Mouse (Mus musculus) forebrain, embryonic 12.5 days (tissue): ENCODE results near the gene Bspry. TPM values are rescaled to one million over a fixed set of nuclear protein-coding genes. Genes with fewer than 3 reads are reported as not detected.
"Not testable (repeated sequence)": the region's sequence is repeated elsewhere in the genome, so short reads cannot be mapped to it uniquely, and the experiment has no call there.

Experiments
- ATAC-seq: fragments of 200-750 bp; cut with Nextera tagmentation; 2 replicates; pipeline ENCODE4 v1.8.0; 2017; ENCODE audit warnings: moderate TSS enrichment; ENCODE audit not compliant: low FRiP score
- H3K27ac ChIP-seq: fragments of 300-500 bp; sonication (generic); 2 replicates; pipeline ENCODE4 v1.5.1; 2016; ENCODE audit warnings: mild to moderate bottlenecking
- H3K27me3 ChIP-seq: fragments of 300-500 bp; sonication (generic); 2 replicates; pipeline ENCODE4 v1.6.1; 2016; ENCODE audit warnings: mild to moderate bottlenecking
- H3K36me3 ChIP-seq: fragments of 300-500 bp; sonication (generic); replicated peaks from 2 replicates; pipeline ENCODE4 v1.6.1; 2016; ENCODE audit warnings: mild to moderate bottlenecking
- H3K4me1 ChIP-seq: fragments of 300-500 bp; sonication (generic); 2 replicates; pipeline ENCODE4 v1.6.1; 2016
- H3K4me2 ChIP-seq: fragments of 300-500 bp; sonication (generic); 2 replicates; pipeline ENCODE4 v1.6.1; 2016; ENCODE audit warnings: mild to moderate bottlenecking, moderate library complexity
- H3K4me3 ChIP-seq: fragments of 300-500 bp; sonication (generic); replicated peaks from 2 replicates; pipeline ENCODE4 v1.5.1; 2016; ENCODE audit warnings: mild to moderate bottlenecking
- H3K9ac ChIP-seq: fragments of 300-500 bp; sonication (generic); 2 replicates; pipeline ENCODE4 v1.6.1; 2016; ENCODE audit warnings: mild to moderate bottlenecking
- H3K9me3 ChIP-seq: fragments of 300-500 bp; sonication (generic); 2 replicates; pipeline ENCODE4 v1.6.1; 2016
- WGBS: fragments of 180-500 bp; shearing (Covaris S2); methylation state at CpG from one replicate; pipeline ENCODE4 v1.1.7; 2016; 5-methylcytosine and 5-hydroxymethylcytosine counted together
- polyA plus RNA-seq: library from polyadenylated mRNA; unstranded; fragments of >200 nt; fragmentation: Nextera tagmentation; extraction: Ambion mirVana; gene quantifications from 2 replicates; pipeline ENCODE4 v1.2.1, GENCODE M21; 2016

The Bspry gene
- polyA plus RNA-seq, 1 experiment from 2014 or later = 0.92 TPM

GRCm38 (mm10) chr4:62460348-62460747 lies 19.5 kb upstream of the Bspry start:
- no peak for ATAC-seq
- peaks cover 21% of the 10 kb centered on the region for H3K36me3 ChIP-seq
- no peaks in the 10 kb centered on the region for H3K9me3 ChIP-seq
- 94% methylated on average over 8 of the region's 8 CpGs for WGBS
- no peaks in the 10 kb centered on the region for H3K27me3 ChIP-seq
- H3K4me3 ChIP-seq = no peak overlapping the region
- H3K4me1 ChIP-seq = no peaks in the 10 kb centered on the region
- no peak overlapping the region for H3K27ac ChIP-seq
- H3K4me2 ChIP-seq = no peak overlapping the region
- H3K9ac ChIP-seq = no peak overlapping the region

GRCm38 (mm10) chr4:62463124-62463523 lies 16.7 kb upstream of the Bspry start:
- H3K27ac ChIP-seq = no peak overlapping the region
- no peak overlapping the region for H3K4me3 ChIP-seq
- 90% methylated on average over 2 of the region's 2 CpGs for WGBS
- H3K4me1 ChIP-seq = no peaks in the 10 kb centered on the region
- H3K9ac ChIP-seq = no peak overlapping the region
- H3K36me3 ChIP-seq = peaks cover 16% of the 10 kb centered on the region
- no peak for ATAC-seq
- no peaks in the 10 kb centered on the region for H3K9me3 ChIP-seq
- no peaks in the 10 kb centered on the region for H3K27me3 ChIP-seq
- no peak overlapping the region for H3K4me2 ChIP-seq

GRCm38 (mm10) chr4:62468158-62468557 lies 11.7 kb upstream of the Bspry start:
- no peaks in the 10 kb centered on the region for H3K27me3 ChIP-seq
- H3K4me3 ChIP-seq = no peak overlapping the region
- no peaks in the 10 kb centered on the region for H3K9me3 ChIP-seq
- H3K9ac ChIP-seq = no peak overlapping the region
- peaks cover 5% of the 10 kb centered on the region; the same call in 1 of the 2 replicates for H3K36me3 ChIP-seq
- H3K4me2 ChIP-seq = no peak overlapping the region
- ATAC-seq = no peak
- no peak overlapping the region for H3K27ac ChIP-seq
- 87% methylated on average over 1 of the region's 1 CpGs for WGBS
- H3K4me1 ChIP-seq = no peaks in the 10 kb centered on the region

DNA sequence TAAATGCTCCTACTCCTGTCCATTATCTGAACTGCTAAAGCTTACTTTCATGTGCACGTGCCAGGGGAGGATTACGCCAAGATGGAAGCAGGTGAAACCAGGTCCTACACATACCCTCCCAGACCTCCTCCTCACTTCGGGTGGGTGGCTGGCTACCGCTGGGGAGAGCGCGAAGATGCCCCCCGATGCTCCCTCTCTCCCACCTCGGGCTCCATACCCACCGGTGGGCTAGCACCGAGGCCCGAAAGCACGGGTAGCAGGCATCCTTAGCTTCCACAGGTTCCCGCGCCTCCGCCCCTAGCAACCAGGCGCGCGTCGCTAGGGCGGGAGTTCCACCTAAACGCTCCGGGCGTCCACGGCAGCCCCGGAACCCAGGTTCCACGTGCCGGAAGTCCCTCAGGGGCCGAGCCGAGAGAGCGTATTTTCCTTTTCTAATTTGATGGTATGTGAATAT lies 9.2 kb upstream of the Bspry start, which contains the start of gene Wdr31:
Gene Wdr31 (minus strand): TSS at position 299 of the 454 bp plus-strand sequence.
- H3K27me3 ChIP-seq = 0 out of 2 replicates have a peak, but pooled peaks cover 5% of the 10 kb centered on the region
- no peak within 1 kb of the TSS for H3K27ac ChIP-seq
- WGBS = under 1% methylated on average over 30 of the region's 30 CpGs
- peak within 1 kb of the TSS; percentile 54 for H3K4me3 ChIP-seq
- peak within 1 kb of the TSS; percentile 56 for H3K9ac ChIP-seq
- no peaks in the 10 kb centered on the region for H3K36me3 ChIP-seq
- ATAC-seq = peak; percentile 94
- no peaks in the 10 kb centered on the region for H3K4me1 ChIP-seq
- H3K9me3 ChIP-seq = no peaks in the 10 kb centered on the region
- peak within 1 kb of the TSS; percentile 62 for H3K4me2 ChIP-seq

DNA sequence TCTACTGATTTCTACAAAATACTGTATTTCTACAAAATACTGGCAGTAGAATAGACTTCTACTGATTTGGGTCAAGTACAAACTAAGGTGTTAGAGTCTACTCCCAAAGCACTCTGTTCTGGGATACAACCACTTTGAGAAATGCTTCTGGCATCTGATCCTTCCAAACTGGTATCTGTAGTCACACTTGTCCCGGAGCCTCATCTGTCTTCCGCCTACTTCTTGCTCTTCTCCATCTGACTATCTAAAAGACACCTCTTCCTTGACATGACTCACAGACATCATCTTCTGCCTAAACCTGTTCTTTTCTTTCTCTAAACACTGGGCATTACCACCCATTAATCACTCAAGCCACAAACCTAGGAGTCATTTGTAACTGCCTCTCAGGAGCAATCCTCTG lies 7.8 kb upstream of the Bspry start:
- Histone ChIP-seq H3K36me3 (no peaks in the 10 kb centered on the region), H3K4me3 (no peak overlapping the region), H3K27ac (no peak overlapping the region), H3K9ac (no peak overlapping the region), H3K9me3 (no peaks in the 10 kb centered on the region), H3K4me2 (no peak overlapping the region), H3K27me3 (0 out of 2 replicates have a peak, but pooled peaks cover 10% of the 10 kb centered on the region), H3K4me1 (no peaks in the 10 kb centered on the region)
- no peak for ATAC-seq
- WGBS = 91% methylated on average over 2 of the region's 2 CpGs

DNA sequence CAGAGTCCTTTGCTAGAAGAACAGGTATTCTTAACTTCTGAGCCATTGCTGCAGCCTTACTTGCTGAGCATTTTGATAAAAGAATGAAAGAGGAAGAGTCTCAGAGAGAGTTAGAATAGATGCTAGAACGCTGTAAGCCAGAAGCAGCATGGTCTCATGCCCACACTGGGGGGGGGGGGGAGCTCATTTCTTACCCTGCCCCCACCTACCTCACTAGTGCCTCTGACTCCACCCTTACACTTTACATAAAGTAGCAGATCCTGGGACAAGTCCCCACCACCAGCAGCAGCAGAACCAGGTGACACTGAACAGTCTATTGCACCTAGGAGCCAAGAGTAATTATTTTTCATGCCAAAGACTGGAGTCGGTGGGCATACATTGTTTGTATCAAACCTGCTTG lies 4.7 kb upstream of the Bspry start:
- no peak overlapping the region for H3K4me3 ChIP-seq
- H3K27ac ChIP-seq = no peak overlapping the region
- H3K4me1 ChIP-seq = peaks cover 6% of the 10 kb centered on the region
- ATAC-seq = no peak
- peaks cover 29% of the 10 kb centered on the region for H3K27me3 ChIP-seq
- no peak overlapping the region for H3K9ac ChIP-seq
- H3K4me2 ChIP-seq = no peak overlapping the region
- H3K9me3 ChIP-seq = no peaks in the 10 kb centered on the region
- H3K36me3 ChIP-seq = no peaks in the 10 kb centered on the region
- WGBS = 84% methylated on average over 2 of the region's 2 CpGs

GRCm38 (mm10) chr4:62475793-62476192 lies 4.1 kb upstream of the Bspry start:
- no peak overlapping the region for H3K4me2 ChIP-seq
- ATAC-seq = no peak
- no peak overlapping the region for H3K9ac ChIP-seq
- H3K36me3 ChIP-seq = no peaks in the 10 kb centered on the region
- no peaks in the 10 kb centered on the region for H3K9me3 ChIP-seq
- no peak overlapping the region for H3K27ac ChIP-seq
- peaks cover 36% of the 10 kb centered on the region for H3K27me3 ChIP-seq
- H3K4me3 ChIP-seq = no peak overlapping the region
- H3K4me1 ChIP-seq = peaks cover 7% of the 10 kb centered on the region
- WGBS = 93% methylated on average over 6 of the region's 6 CpGs

GRCm38 (mm10) chr4:62477542-62478244 lies 2.2 kb upstream of the Bspry start:
- Histone ChIP-seq H3K27ac (no peak overlapping the region), H3K4me2 (no peak overlapping the region), H3K4me1 (peaks cover 7% of the 10 kb centered on the region), H3K9me3 (no peaks in the 10 kb centered on the region), H3K36me3 (no peaks in the 10 kb centered on the region), H3K9ac (no peak overlapping the region), H3K27me3 (peaks cover 53% of the 10 kb centered on the region), H3K4me3 (no peak overlapping the region)
- ATAC-seq = no peak
- 92% methylated on average over 6 of the region's 6 CpGs for WGBS

DNA sequence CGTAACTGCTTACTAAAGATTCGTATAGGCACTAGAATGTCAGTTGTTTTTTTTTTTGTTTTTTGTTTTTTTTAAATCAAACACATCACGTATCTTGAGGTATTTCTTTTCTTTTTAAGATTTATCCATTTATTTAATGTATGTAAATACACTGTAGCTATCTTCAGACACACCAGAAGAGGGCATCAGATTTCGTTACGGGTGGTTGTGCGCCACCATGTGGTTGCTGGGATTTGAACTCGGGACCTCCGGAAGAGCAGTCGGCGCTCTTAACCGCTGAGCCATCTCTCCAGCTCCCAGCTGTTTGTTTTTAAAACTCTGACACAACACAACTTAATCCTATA lies 288 bp upstream of the Bspry start:
- peak overlapping the region; percentile 29; the same call in 1 of the 2 replicates for H3K9ac ChIP-seq
- not testable (repeated sequence) for H3K36me3 ChIP-seq, H3K9me3 ChIP-seq, H3K4me1 ChIP-seq, H3K27ac ChIP-seq, ATAC-seq
- H3K4me2 ChIP-seq = peak overlapping the region; percentile 76
- WGBS = 17% methylated on average over 11 of the region's 11 CpGs
- peaks cover 53% of the 10 kb centered on the region for H3K27me3 ChIP-seq
- peak overlapping the region; percentile 45 for H3K4me3 ChIP-seq

DNA sequence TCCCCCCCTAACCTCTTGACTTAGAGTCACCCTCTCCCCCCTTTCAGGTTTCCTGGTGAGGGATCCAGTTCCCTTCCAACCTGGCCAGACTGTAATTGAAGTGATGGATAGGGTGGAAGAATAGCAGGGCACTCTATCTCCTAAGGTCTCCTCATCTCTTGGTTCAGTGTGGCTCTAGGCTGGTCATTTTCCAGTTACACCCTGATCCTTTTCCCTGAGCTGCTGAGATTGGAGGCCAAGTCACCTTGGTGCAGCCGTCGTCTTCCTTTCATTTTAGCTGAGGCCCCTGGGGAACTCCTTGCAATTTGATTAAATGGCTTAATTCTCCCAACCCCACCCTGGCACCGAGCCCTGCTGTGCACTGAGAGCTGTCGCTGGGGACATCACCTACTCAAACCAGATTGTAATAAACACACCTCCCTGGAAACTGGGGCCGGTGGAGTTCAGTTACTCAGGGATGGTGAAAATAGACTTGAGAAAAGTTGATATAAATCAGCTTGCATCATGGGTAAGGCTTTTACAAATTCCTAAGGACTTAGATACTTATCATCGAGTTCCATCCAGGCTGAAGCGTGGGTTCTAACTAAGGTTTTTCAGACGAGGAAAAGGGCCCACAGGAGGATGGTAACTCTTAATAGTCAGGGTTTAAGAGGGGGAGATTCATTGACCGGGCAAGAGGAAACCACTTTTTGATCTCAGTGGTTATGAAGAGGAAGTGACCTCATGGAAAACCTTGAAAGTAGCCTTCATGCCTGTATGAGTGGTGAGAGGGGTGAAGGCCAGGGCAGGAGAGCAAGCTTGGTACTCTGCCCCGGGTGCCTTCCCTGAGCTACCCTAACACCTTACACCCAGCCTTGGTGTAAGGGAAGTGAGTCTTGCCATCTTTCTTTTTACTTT lies 1.1 kb downstream of the Bspry start:
- no peak overlapping the region for H3K4me3 ChIP-seq
- no peaks in the 10 kb centered on the region for H3K9me3 ChIP-seq
- WGBS = 51% methylated on average over 10 of the region's 10 CpGs
- H3K9ac ChIP-seq = no peak overlapping the region
- peaks cover 48% of the 10 kb centered on the region for H3K27me3 ChIP-seq
- H3K27ac ChIP-seq = no peak overlapping the region
- H3K36me3 ChIP-seq = no peaks in the 10 kb centered on the region
- H3K4me2 ChIP-seq = no peak overlapping the region
- peaks cover 7% of the 10 kb centered on the region for H3K4me1 ChIP-seq
- ATAC-seq = no peak

DNA sequence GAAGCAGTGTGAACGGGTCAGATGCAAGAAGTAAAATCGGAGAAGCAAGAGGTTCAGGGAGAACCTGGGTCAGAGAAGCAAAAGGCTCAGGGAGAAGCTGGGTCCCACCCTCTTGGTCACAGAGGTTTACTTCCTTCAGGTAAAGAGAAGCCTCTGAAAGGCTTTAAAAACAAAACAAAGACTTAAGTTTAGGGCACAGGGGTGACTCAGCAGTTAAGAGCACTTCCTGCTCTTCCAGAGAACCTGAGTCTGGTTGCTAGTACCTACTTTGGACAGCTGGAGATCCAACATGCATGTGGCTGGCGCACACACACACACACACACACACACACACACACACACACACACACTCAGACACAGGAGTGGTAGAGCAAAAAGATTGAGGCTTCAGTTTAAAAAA lies 5.1 kb downstream of the Bspry start:
- Histone ChIP-seq H3K27ac (no peak overlapping the region), H3K27me3 (peaks cover 26% of the 10 kb centered on the region), H3K4me2 (no peak overlapping the region), H3K36me3 (no peaks in the 10 kb centered on the region), H3K9me3 (no peaks in the 10 kb centered on the region), H3K4me3 (no peak overlapping the region), H3K9ac (no peak overlapping the region), H3K4me1 (peaks cover 4% of the 10 kb centered on the region)
- WGBS = 84% methylated on average over 3 of the region's 3 CpGs
- ATAC-seq = no peak

DNA sequence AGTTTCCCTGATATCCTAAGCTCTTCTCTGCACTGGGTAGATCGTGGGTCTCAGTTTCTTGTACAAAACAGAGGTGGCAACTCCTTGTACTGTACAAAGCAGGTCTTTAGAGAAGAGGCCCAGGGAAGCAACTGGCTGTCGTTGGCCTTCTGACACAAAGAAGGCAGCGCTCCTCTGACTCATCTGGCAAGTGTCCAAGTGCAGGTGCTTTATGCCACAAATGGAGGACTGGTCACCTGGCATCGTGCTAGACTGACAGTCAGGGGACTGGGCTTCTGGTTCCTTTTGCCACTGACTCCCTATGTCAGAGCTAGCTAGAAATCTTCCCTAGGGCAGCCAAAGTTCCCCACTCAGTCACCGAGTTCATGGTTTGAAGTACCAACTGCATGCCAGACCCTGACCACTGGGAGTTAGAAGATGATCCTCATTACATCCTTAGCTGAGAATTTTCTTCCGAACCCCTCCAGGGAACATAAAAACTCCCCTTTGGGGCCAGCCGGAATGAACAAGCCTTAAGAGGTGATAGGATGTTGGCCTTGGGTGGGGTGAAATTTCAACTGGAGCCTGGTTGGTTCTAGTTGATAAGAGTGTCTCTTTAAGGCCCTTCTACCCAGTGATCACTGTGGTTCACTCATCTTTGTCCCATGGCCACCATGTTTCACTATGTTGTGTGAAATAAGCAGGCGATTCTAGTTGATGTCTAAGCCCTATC lies 5.8 kb downstream of the Bspry start:
- H3K4me3 ChIP-seq = no peak overlapping the region
- no peak for ATAC-seq
- peaks cover 19% of the 10 kb centered on the region for H3K27me3 ChIP-seq
- no peaks in the 10 kb centered on the region for H3K36me3 ChIP-seq
- H3K9ac ChIP-seq = no peak overlapping the region
- no peak overlapping the region for H3K4me2 ChIP-seq
- no peak overlapping the region for H3K27ac ChIP-seq
- WGBS = 90% methylated on average over 8 of the region's 8 CpGs
- no peaks in the 10 kb centered on the region for H3K4me1 ChIP-seq
- no peaks in the 10 kb centered on the region for H3K9me3 ChIP-seq
